Mouse (Mus musculus): ENCODE measurements around the gene Gnb1l. TPM values are rescaled to one million over a fixed set of nuclear protein-coding genes. Genes with fewer than 3 reads are reported as not detected.
A peak's percentile ranks its signal among the peaks of the same experiment; 100 is the strongest.

The Gnb1l gene
- 9.3 and 11.4 TPM in 2 replicates for polyA plus RNA-seq (2012; rRNA removed)

DNA sequence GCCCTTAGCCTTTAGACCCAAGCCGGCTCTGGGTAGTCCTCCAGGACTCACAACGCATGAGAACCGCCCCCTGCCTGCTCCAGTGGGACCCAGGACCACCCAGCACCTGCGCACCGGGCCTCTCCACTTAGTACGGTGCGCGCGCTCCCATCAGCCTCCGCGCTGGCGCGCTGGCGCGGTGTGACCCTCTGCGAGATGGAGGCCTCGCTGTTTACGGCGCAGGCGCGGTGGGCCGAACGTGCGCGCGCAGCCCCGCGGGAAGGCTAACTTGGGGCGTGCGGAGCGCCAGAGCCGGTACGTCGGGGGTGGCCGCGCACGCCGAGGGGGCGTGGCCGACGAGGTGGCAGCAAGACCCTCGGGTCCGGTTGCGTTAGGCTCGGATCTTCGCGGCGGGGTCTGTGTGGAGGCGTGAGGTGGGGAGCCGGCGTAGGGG, at the start of gene Gnb1l, which contains the start of gene Rtl10:
Gnb1l (plus strand) TSS at position 156 of the 433 bp plus-strand sequence.
Rtl10 (plus strand) TSS at position 344 of the 433 bp plus-strand sequence.
- DNase-seq (ENCODE audit: low read depth): peak; percentile 38

DNA sequence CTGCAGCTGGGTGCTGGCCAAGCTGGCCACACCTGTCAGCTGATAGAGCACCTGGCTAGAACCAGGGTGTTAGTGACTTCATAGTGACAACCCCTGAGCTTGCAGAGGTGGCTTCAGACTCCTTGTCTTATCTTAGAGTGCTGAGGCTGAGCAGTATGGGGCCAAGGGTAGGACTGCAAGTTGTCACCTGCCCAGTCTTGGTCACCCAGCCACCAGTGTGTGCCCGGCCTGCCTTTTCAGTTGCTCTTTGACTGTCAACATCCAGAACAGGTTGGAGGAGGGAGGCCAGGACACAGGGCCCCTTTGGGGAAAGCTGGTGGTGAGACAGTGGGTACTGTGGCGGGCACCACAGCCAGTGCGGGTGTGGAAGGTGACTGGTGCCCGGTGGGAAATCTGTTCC, 49.5 kb upstream of the Gnb1l start:
- no peak for DNase-seq (ENCODE audit: low read depth)

DNA sequence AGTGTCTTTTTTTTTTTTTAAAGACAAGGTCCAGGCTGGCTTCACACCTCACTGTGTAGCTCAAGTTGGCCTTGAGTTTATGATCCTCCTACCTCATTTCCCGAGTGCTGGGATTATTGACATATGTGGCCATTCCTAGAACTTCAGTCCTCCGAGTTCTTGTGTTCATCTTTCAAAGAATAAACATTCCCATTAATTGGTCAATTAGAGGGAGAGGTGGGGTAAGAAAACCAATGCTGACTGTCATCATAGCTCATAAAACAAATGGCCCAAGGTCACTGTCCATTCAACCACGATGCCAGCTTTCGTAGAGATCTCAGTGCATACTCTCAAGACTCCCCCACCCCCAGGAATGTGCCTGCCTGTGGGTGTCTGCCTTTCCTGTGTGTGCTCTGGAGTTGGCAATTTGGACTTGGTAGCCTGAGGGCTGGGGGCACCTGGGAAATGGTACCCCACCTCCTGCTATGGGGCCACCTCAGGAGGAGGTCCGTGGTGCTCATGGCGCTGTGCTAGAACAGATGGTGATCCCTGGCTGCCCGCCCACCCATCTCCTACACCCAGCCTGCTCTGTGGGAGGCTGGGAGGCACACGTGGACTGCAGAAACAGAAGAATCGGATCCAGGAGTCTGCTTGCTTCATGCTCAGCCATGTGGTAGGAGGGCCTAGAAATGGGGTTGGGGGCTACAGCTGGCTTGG, 46.9 kb upstream of the Gnb1l start:
- DNase-seq (ENCODE audit: low read depth): no peak

DNA sequence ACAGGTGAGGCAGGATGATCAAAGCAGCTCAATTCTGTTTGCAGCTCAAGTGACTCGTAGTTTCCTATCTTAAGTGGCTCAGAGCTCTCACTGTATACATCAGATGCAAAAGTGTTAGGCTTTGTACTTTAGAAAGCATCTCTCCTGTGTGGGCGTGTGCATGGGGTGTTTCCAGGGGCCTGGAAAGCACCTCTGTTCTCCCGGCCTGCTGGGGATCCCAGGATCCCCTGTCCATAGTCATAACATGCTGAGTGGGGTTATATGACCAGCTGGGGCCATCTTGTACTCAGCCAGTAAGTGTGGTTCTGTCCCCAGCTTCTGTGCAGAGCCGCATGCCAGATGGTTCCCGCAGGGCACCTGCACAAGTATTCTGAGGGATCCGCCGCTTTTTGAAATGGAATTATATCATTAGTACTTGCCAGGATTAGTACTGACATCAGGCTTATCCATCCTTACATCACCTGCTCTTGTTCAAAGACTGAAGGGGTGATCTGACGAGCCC, 46.1 kb upstream of the Gnb1l start:
- no peak for DNase-seq (ENCODE audit: low read depth)

DNA sequence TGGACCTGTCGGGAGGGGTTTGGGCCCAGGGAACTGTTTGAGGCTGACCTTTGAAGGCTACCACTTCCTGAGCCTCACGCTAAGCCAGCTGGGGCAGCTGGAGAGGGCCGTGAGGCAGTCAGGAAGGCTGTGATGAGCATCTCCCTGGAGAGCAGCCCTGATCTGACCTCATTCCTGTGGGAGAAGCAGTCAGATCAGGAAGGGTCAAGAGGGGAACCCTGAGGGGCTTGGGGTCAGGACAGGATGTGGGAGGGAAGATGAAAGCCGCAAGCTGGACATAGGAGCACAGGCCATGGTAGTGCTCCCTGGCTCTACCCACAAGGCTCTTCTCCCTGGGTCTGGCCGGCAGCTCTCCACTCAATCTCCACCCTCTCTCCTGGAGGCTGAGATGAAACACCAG, 44.7 kb upstream of the Gnb1l start:
- DNase-seq (ENCODE audit: low read depth): no peak

DNA sequence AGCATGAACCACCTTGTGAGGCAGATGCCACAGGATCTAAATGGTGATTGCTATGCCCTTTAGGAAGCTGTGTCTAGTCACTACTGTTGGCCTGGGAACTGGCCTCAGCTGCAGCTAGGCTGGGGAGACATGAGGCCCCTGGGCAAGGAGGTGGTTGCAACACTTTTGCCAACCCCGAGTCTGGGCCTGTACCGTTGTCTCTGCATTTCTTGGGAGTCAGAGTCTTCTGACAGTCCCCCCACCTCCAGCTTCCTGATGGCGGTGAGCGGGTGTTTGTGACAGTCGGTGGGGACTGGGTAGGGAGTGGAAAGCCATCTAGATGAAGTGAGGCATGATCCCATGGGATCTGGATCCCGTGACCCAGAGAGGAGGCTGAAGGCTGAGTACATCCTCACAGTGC, 43.1 kb upstream of the Gnb1l start:
- no peak for DNase-seq (ENCODE audit: low read depth)

DNA sequence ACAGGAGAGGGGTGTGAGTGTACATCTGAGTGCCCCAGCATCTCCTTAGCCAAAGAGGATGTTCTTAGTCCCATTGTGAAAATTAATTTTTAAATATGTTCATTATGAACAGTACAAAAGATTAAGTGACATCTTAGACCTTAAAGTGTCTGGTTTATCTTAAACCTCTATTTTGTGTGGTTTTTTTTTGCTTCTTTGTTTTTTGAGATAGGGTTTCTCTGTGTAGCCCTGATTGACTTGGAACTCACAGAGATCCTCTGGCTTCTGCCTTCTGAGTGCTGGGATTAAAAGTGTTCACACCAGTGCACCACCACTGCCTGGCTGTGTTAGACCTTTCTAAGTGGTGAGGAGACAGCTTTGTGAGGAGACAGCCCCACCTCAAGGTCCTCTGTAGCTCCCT, 39.9 kb upstream of the Gnb1l start:
- no peak for DNase-seq (ENCODE audit: low read depth)

DNA sequence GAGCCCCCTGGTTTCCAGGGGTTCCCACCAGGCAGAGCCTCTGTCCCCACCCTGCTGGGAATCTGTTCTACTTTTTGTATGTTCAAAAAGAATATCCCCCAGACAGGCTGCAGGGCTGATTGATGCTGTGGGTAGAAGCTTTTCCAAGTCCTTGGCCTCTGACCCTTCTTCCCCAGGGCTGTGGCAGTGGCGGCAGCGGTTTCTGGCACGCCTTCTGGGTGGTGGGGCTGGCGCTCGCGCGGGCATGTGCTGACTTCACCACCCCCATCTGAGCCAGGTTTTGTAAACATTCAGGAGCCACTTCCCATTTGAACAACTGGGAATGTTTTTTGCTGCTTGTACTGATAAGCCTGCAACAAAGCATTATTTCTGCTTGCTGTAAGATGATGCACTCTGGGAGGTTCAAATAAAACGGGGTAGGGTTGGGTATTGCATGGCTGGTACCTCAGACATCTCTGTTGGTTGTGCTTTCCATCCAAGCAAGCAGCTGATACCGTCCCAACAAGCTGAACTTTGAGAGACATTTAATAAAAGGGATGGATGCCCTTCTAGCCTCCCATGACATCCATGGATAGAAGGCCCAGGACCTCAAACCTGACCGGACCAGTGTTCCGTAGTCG, 39.1 kb upstream of the Gnb1l start:
- no peak for DNase-seq (ENCODE audit: low read depth)

DNA sequence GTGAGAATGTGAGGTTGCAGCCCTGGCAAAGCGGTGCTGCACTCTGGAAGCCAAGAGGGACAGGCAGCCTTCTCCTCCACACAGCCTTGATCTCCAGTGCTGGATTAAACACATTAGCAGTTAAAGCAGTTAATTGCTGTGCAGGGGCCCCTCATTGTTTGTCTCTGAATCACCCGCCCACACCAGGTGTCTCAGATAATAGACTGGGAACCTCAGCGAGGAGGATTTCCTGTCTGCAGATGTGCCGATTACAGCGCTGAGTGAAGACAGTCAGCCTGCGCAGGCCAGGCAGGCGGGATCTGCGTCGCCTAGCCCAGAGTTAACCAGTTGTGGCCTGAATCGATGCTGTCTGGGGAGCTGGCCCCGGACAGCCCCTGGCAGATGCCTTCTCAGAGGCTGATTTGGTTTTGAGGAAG, 38.5 kb upstream of the Gnb1l start:
- DNase-seq (ENCODE audit: low read depth): no peak

DNA sequence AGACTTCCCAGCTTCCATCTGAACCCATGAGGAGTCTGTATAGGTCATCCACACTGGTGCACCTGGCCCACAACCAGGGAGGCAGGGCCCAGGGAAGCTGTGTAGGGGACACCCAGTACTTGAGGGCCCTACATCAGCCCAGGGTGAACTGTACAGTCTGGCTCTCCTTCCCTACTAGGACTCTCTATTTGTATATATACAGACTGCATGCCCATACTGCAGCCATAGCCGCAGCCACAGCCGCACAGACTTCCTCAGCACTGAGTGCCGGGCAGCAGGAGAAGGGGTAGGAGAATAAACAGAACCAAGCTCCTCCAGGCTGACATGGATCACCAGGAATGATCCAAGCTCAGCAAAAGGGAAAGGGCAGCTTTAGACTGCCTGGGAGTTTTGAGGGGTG, 37.7 kb upstream of the Gnb1l start:
- no peak for DNase-seq (ENCODE audit: low read depth)

DNA sequence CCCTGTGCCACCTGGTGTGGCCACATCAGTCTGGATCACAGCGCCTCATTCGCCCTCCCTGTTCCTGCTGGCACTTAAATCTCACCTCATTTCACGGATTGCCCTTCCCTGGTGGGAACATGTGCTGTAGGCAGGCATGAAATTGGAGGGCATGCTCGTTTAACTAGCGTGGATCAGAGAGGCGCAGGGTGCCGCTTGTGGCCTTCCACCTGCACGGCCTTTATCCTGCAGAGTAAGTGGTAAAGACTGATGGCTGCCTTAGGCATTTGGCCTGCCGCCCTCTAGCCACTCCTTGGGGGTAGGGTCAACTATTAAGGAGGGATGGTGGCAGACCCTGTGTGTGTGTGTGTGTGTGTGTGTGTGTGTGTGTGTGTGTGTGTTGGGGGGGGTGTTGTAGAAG, 36.5 kb upstream of the Gnb1l start:
- DNase-seq (ENCODE audit: low read depth): no peak

DNA sequence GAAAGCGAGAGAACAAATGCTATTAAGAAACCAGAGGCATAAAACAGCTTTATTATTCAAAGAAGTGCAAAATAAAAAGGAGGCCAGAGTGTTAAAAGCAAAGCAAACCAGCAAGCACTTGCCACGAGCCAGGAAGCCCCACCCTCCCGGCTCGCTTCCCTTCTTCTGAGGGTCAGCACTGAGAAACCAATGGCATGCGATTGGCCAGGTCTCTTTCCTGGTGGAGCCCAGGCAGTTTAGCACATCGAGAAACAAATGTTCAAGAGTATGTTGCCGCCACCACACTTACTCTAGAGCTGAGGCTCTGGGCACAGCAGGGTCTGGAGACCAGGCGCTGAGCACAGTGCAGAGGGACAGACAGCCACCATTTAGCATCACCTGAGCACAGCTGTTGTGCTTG, 35.9 kb upstream of the Gnb1l start:
- no peak for DNase-seq (ENCODE audit: low read depth)

DNA sequence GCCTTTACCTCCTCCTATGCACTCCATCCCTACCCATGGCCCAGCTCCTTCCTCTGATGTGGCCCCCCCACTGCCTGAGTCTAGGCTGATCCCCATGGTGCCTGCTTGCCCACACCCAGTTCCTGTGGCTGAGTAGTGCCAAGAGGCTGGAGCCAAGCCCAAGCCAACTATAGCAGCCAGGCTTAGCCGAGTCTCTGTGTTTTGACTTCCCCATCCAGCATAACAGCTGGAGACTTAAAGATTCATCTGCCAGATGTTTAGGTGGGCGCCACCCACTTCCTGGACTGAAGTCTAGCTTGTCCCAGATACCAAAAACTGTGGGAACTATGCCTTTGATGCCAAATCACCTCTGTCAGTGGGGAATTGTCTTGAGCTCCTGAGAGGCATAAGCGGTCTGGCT, 34.2 kb upstream of the Gnb1l start:
- no peak for DNase-seq (ENCODE audit: low read depth)

DNA sequence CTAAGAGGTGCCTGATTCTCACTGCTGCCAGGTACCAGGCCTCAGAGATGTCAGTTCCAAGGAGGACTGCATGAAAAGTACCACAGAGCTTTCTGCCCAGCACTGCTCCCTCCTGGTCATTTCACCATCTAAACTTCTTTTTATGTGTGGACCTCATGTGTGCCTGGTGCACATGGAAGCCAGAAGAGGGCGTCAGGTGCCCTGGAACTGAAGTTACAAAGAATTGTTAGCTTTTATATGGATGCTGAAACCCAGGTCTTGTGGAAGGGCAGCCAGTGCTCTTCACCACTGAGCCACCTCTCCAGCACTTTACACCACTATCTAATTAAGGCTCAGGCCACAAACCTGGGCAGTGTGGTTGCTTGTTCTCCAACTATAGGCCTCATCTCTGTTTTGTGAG, 27.7 kb upstream of the Gnb1l start:
- no peak for DNase-seq (ENCODE audit: low read depth)

DNA sequence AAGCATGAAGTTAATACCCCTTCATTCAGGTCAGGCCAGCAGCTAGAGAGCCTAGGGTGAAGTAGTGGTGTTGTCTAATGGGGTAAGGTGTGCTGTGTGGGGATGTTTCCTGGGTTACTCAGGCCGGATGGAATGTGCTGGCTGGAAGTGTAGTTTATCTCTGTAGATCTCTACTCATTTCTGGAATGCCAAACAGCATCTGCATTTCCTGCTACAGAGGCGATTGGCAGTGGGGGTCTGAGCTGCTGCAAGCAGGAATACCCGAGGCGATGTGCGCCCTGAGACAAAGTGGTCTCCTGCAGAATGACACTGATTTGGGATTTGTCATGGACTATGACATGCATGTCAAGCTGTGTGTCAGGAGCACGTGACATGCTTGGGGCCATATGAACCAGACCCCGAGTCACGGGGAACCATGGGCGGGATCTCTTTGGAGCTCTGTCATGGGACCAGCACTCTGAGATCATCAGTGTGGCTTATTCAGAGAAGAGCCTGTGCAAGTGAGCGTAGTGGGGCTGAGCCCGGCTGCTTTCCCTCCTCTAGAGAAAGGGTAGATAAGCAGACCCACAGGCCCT, 27.0 kb upstream of the Gnb1l start:
- no peak for DNase-seq (ENCODE audit: low read depth)

DNA sequence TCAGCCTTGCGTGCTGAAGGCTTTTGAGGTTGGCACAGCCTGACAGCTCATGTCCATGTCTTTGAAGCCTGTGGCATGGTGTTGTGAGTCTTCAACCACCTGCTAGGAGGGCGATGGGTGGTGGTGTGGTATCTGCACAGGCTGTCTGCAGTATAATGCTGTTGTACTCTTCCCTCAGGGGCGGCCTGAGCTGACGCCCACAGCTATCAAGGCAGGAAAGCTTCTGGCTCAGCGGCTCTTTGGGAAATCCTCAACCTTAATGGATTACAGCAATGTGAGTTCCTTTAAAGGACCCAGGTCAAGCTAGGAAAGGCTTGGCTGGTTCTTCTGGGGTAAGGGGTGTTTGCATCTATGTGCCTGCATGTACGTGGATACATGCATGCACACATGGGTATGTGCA, 26.5 kb upstream of the Gnb1l start:
- no peak for DNase-seq (ENCODE audit: low read depth)

DNA sequence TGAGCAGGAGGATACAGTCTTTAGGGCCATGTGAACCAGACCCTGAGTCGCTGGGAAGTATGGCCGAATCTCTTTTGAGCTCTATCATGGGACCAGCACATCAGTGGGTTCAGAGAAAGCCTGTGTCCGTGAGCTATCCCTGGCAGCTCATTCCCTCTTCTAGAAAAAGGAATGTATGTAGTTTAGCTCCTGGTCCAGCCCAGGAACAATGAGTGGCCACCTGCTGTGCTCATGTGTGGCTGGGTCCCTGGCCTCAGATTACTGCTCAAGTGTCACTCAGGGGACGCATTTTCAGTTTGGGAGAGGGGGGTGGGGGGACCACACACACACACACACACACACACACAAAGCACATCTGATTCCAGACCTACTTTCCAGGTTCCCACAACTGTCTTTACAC, 26.1 kb upstream of the Gnb1l start:
- DNase-seq (ENCODE audit: low read depth): no peak

DNA sequence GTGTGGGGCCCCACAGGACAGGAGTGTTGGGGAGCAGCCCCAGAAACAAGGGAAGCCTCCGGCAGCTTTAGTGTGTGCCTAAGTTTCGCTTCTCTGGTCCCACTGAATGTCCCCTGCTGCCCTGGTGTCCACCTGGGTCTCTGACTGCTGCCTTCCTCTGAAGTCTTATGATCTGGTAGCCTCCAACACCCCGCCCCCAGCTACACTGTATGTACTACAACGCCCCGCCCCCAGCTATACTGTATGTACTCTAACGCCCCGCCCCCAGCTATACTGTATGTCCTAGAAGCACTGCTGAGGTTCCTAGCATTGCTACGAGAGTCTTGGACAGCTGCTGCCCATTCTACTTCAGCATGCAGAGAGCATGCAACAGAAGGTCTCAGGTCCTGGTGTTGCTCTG, 25.5 kb upstream of the Gnb1l start:
- no peak for DNase-seq (ENCODE audit: low read depth)

DNA sequence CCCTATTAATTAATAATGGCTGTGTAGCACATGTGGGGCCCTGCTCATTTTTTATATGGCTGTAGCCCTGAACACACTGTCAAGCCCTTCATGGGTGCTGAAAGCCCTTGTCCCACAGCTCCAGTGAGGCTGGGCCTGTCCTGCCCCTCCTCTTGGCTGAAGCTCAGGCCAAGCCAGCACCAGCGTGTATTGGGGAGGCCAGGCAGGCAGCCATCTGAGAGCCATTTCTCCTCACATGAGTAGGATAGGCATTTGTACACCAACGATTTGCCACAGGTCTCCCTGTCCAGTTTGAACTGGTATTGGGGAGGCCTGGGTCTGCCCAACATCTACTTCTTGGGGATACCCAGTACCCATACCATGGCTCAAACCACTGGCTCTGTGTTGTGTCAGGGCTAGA, 24.5 kb upstream of the Gnb1l start:
- no peak for DNase-seq (ENCODE audit: low read depth)

DNA sequence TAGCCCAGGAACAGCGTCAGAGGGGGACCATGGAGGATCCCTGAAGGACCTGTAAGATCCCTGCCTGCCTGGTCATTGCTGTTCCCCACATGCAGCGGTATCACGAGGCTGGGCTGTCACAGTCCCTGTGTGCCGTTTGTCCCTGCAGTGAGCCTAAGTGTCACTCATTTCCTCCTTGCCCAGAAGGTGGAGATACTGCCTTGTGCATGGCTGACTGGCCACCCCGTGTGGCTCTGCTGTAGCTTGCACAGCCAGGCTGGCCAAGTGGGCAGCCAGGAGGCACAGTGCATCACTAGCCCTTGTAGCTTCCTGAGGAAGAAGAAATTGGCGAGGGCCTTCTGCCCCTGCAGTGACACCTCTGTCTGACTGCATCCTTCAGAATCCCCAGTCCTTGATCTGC, 20.5 kb upstream of the Gnb1l start:
- no peak for DNase-seq (ENCODE audit: low read depth)

DNA sequence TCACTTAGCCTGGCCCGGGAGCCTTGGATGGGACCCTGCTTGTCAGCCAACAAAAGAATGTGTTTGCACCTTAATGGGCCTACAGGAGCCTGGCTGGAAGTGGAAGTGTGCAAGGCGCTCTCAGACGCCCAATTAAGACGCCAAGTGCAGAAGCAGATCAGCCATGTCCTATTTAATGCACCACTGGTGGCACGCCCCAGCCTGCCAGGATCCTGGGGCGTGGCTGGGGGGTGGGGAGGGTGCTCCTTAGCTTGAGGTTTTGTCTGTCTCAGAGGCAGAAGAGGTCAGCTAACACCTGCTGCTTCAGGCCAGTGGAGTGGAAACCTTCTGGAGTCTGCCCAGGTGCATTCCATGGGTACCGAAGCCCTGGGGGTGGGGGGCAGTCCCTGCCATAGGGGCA, 18.8 kb upstream of the Gnb1l start:
- no peak for DNase-seq (ENCODE audit: low read depth)

DNA sequence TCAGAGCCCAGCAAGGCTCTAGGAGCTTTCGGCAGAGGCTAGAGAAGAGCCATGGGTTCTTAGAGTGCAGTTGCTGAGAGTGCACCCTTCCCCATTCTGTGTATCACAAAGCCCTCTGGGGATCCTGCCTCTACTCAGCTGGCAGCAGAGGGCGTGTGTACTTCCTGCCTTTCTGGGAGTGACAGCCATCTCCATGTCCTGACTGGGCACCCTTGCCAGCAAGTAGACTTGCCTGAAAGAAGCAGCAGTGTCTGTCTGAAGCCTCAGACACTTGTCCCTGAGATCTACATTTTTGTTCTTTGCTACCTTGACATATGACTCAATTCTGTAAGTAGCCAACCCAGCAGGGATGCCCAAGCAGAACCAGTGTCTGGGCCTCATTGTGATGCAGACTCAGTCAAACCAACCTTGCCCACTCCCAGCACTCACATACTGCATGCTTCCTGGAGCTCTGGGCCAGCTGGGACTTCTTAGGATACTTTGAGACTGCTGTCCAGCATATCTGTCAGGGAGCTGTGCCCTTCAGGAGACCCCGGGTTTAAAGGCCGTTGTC, 17.5 kb upstream of the Gnb1l start:
- no peak for DNase-seq (ENCODE audit: low read depth)

DNA sequence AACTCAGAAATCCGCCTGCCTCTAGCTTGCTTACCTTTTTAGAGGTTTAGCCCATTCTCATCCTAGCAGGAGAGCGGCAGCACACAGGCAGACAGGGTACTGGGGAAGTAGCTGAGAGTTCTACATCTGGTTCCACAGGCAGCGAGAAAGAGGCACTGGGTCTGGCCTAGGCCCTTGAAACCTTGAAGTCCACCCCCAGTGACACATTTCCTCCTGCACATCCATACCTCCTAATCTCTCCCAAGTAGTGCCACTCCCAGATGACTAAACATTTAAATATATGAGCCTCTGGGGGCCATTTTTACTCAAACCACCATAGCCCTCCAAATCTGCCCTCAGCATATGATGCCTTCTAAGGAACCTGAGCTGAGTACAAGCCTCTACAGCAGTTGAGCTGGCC, 16.1 kb upstream of the Gnb1l start:
- DNase-seq (ENCODE audit: low read depth): no peak
